Mouse (Mus musculus): ENCODE results near the gene Pigr.

- TF ChIP-seq CTCF (IDR thresholded peaks at IDR 0.05; ENCODE audit: control insufficient read depth, insufficient read depth, insufficient replicate concordance, low read depth, low read length) (no peak), POLR2A (IDR thresholded peaks at IDR 0.05; ENCODE audit: control insufficient read depth, low read depth, low read length) (no peak)
Measured at GRCm38 (mm10) chr1:130893329-130894040, 67.0 kb downstream of the Pigr start.
